Mouse (Mus musculus) MEL (cell line): Measurements from ENCODE around the gene Gm6793. TPM values are rescaled to one million over a fixed set of nuclear protein-coding genes. Genes with fewer than 3 reads are reported as not detected.

ENCODE experiments used
- DNase-seq: peaks from one replicate; pipeline ENCODE4 v3.0.0; 2011; ENCODE audit warnings: low read depth, low spot score
- H3K27ac ChIP-seq: 2 replicates; pipeline ENCODE4 v1.5.1; 2012; ENCODE audit warnings: low read depth, mild to moderate bottlenecking, control low read depth, low read length, moderate library complexity; ENCODE audit not compliant: control insufficient read depth
- H3K27me3 ChIP-seq, 2 experiments: fragments of 150-350 bp in 1 of 2; sonication (generic) in 1 of 2; 2 replicates each; pipeline ENCODE4 v1.6.1; 2012; ENCODE audit warnings: low read length in 2 of 2, mild to moderate bottlenecking in 2 of 2, improper control_type of control experiment in 1 of 2, moderate library complexity in 1 of 2; ENCODE audit not compliant: insufficient read depth in 2 of 2, control insufficient read depth in 1 of 2
- H3K36me3 ChIP-seq, 2 experiments: 2 replicates each; pipeline ENCODE4 v1.6.1; 2012 to 2014; ENCODE audit warnings: low read length in 2 of 2, improper control_type of control experiment in 1 of 2, inconsistent platforms in 1 of 2, mild to moderate bottlenecking in 1 of 2; ENCODE audit not compliant: insufficient read depth in 2 of 2, control insufficient read depth in 1 of 2
- H3K4me1 ChIP-seq, 2 experiments: fragments of 150-350 bp in 1 of 2; sonication (generic) in 1 of 2; 2 replicates each; pipeline ENCODE4 v1.6.1; 2012; ENCODE audit warnings: low read length in 2 of 2, improper control_type of control experiment in 1 of 2, mild to moderate bottlenecking in 1 of 2; ENCODE audit not compliant: insufficient read depth in 2 of 2, control insufficient read depth in 1 of 2
- H3K4me3 ChIP-seq, 2 experiments: fragments of 150-350 bp in 1 of 2; sonication (generic) in 1 of 2; 2 replicates each; pipeline ENCODE4 v1.5.1; 2012; ENCODE audit warnings: low read depth in 2 of 2, low read length in 2 of 2, mild to moderate bottlenecking in 2 of 2, moderate library complexity in 2 of 2, control low read depth in 1 of 2, improper control_type of control experiment in 1 of 2; ENCODE audit not compliant: control insufficient read depth in 1 of 2, insufficient read depth in 1 of 2
- H3K79me2 ChIP-seq: 2 replicates; pipeline ENCODE4 v1.6.1; 2012; ENCODE audit warnings: mild to moderate bottlenecking, low read length, moderate library complexity; ENCODE audit not compliant: control insufficient read depth, poor library complexity, insufficient read depth
- H3K9ac ChIP-seq: 2 replicates; pipeline ENCODE4 v1.6.1; 2012; ENCODE audit warnings: low read depth, mild to moderate bottlenecking, control low read depth, low read length, moderate library complexity; ENCODE audit not compliant: control insufficient read depth, poor library complexity, severe bottlenecking
- H3K9me3 ChIP-seq: fragments of 150-350 bp; sonication (generic); replicated peaks from 2 replicates; pipeline ENCODE4 v1.6.1; 2012; ENCODE audit warnings: mild to moderate bottlenecking, low read length, improper control_type of control experiment, moderate library complexity; ENCODE audit not compliant: insufficient read depth
- CHD1 ChIP-seq: IDR thresholded peaks from 2 replicates; pipeline ENCODE4 v1.6.1; 2012; ENCODE audit warnings: low read depth, mild to moderate bottlenecking, inconsistent platforms, low read length, improper control_type of control experiment
- CTCF ChIP-seq, 3 experiments: IDR thresholded peaks in 2 of 3; conservative IDR thresholded peaks in 1 of 3; 2 replicates each; pipeline ENCODE4 v1.5.1; 2011 to 2012; ENCODE audit warnings: low read length in 3 of 3, low read depth in 2 of 3, mild to moderate bottlenecking in 2 of 3, improper control_type of control experiment in 1 of 3, inconsistent platforms in 1 of 3, mixed read lengths in 1 of 3, moderate library complexity in 1 of 3; ENCODE audit not compliant: control insufficient read depth in 1 of 3, insufficient read depth in 1 of 3, poor library complexity in 1 of 3, severe bottlenecking in 1 of 3
- ELF1 ChIP-seq: IDR thresholded peaks from 2 replicates; pipeline ENCODE4 v1.6.1; 2014; ENCODE audit warnings: low read depth, mild to moderate bottlenecking, inconsistent platforms, low read length, improper control_type of control experiment, moderate library complexity
- EP300 ChIP-seq, 2 experiments: IDR thresholded peaks; 2 replicates each; pipeline ENCODE4 v1.6.1; 2011; ENCODE audit warnings: improper control_type of control experiment in 2 of 2, low read length in 2 of 2, low read depth in 1 of 2, mild to moderate bottlenecking in 1 of 2
- ETS1 ChIP-seq: IDR thresholded peaks from 2 replicates; pipeline ENCODE4 v1.6.1; 2012; ENCODE audit warnings: low read depth, mild to moderate bottlenecking, inconsistent platforms, low read length, improper control_type of control experiment, moderate library complexity
- GATA1 ChIP-seq: IDR thresholded peaks from 2 replicates; pipeline ENCODE4 v1.6.1; 2011; ENCODE audit warnings: low read depth, low read length, improper control_type of control experiment
- MAFK ChIP-seq: IDR thresholded peaks from 2 replicates; pipeline ENCODE4 v1.6.1; 2011; ENCODE audit warnings: low read depth, mild to moderate bottlenecking, low read length, improper control_type of control experiment, borderline replicate concordance
- MAZ ChIP-seq: IDR thresholded peaks from 2 replicates; pipeline ENCODE4 v1.6.1; 2012; ENCODE audit warnings: low read depth, mild to moderate bottlenecking, inconsistent platforms, low read length, improper control_type of control experiment
- MXI1 ChIP-seq: IDR thresholded peaks from 2 replicates; pipeline ENCODE4 v1.6.1; 2011; ENCODE audit warnings: mild to moderate bottlenecking, low read depth, low read length, improper control_type of control experiment
- MYC ChIP-seq: IDR thresholded peaks from 2 replicates; pipeline ENCODE4 v1.6.1; 2011; ENCODE audit warnings: low read depth, mild to moderate bottlenecking, low read length, improper control_type of control experiment, moderate library complexity
- NELFE ChIP-seq: IDR thresholded peaks from 2 replicates; pipeline ENCODE4 v1.6.1; 2011; ENCODE audit warnings: low read depth, low read length, improper control_type of control experiment
- POLR2AphosphoS2 ChIP-seq: IDR thresholded peaks from 2 replicates; pipeline ENCODE4 v1.6.1; 2011; ENCODE audit warnings: low read length, improper control_type of control experiment
- RCOR1 ChIP-seq: IDR thresholded peaks from 2 replicates; pipeline ENCODE4 v1.6.1; 2012; ENCODE audit warnings: low read depth, mild to moderate bottlenecking, inconsistent platforms, low read length, improper control_type of control experiment
- SIN3A ChIP-seq: IDR thresholded peaks from 2 replicates; pipeline ENCODE4 v1.6.1; 2012; ENCODE audit warnings: low read length, improper control_type of control experiment, inconsistent platforms
- SMC3 ChIP-seq: IDR thresholded peaks from 2 replicates; pipeline ENCODE4 v1.6.1; 2011; ENCODE audit warnings: low read depth, low read length, improper control_type of control experiment
- TAL1 ChIP-seq: IDR thresholded peaks from 2 replicates; pipeline ENCODE4 v1.6.1; 2012; ENCODE audit warnings: mild to moderate bottlenecking, inconsistent platforms, low read length, moderate library complexity, mixed read lengths
- TBP ChIP-seq: IDR thresholded peaks from 2 replicates; pipeline ENCODE4 v1.8.0; 2011; ENCODE audit warnings: low read depth, low read length, improper control_type of control experiment
- TCF12 ChIP-seq: IDR thresholded peaks from 2 replicates; pipeline ENCODE4 v1.6.1; 2014; ENCODE audit warnings: low read depth, mild to moderate bottlenecking, inconsistent platforms, low read length, improper control_type of control experiment, moderate library complexity
- USF2 ChIP-seq, 2 experiments: IDR thresholded peaks; 2 replicates each; pipeline ENCODE4 v1.6.1; 2011 to 2012; ENCODE audit warnings: improper control_type of control experiment in 2 of 2, low read length in 2 of 2, borderline replicate concordance in 1 of 2, inconsistent platforms in 1 of 2, low read depth in 1 of 2, mild to moderate bottlenecking in 1 of 2; ENCODE audit not compliant: insufficient read depth in 1 of 2
- polyA plus RNA-seq, 2 experiments: library from polyadenylated mRNA; stranded (reverse) in 1 of 2; unstranded in 1 of 2; fragments of >175 nt in 1 of 2; fragments of >200 nt in 1 of 2; gene quantifications; 2 replicates each; pipeline versions ENCODE4 v1.2.1 to v1.2.4; 2012; ENCODE audit warnings: low replicate concordance in 2 of 2, low read depth in 1 of 2; ENCODE audit not compliant: insufficient read length in 2 of 2, insufficient read depth in 1 of 2, missing spikeins in 1 of 2
- total RNA-seq: library from RNA; depleted of rRNA; stranded (reverse); fragments of 300-350 nt; gene quantifications from 2 replicates; pipeline ENCODE4 v1.2.3, GENCODE M21; 2012

Gm6793 gene
- total and polyA plus RNA-seq, 3 experiments = 0.19 to 0.46 TPM; not detected in 1

DNA sequence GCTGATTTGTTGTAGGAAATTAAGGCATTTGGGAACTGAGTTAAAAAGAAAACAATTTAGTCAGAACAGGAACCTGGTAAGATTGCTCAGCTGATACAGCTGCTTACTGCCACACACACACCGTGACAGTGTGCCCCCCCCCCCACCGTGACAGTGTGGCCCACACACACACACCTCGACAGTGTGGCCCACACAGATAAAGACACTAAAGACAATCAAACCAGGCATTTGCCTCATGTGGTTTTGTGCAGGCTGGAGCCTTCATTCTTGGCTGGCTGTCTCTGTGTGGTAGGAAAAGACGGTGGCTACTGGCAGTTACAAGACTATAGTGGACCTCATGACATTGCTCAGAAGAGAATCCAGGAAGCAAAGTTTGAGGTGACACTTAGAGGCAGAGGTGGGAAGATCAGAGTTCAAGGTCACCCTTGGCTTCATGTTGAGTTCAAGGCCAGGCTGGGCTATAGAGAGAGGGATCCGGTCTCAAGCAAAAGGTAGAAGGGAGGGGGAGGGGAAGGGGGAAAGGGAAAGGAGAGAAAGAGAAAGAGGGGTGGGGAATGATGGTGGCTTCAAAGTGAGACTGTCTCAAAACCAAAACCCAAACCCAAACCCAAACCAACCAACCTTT is 47.5 kb downstream of the Gm6793 start:
- Histone ChIP-seq H3K27me3 (no peaks in the 10 kb centered on the region), H3K9ac (no peak overlapping the region), H3K9me3 (no peaks in the 10 kb centered on the region), H3K4me3 (no peak overlapping the region), H3K36me3 (peaks cover 2 to 7% of the 10 kb centered on the region in 2 experiments; a peak in 3 of 4 replicates), H3K27ac (peak overlapping the region; percentile 42), H3K4me1 (peaks cover 2 to 12% of the 10 kb centered on the region in 2 experiments; a peak in 3 of 4 replicates), H3K79me2 (no peaks in the 10 kb centered on the region)
- peak; percentile 75 for DNase-seq
- no peak for TF ChIP-seq MAFK
- peak; percentile 63 for TF ChIP-seq ETS1
- peak; percentile 61 for TF ChIP-seq GATA1
- peak; percentile 41; the same call in 1 of the 2 replicates for TF ChIP-seq RCOR1
- peak; percentile 72; the same call in 1 of the 2 replicates for TF ChIP-seq MXI1
- TF ChIP-seq SMC3 = no peak
- TF ChIP-seq CHD1 = no peak
- TF ChIP-seq NELFE = no peak
- TF ChIP-seq TBP = no peak
- 0 out of 2 replicates have a peak, but pooled peaks have one; percentile 48 for TF ChIP-seq POLR2AphosphoS2
- TF ChIP-seq SIN3A = peak; percentile 42; the same call in 1 of the 2 replicates
- no peak for TF ChIP-seq MYC
- no peak for TF ChIP-seq ELF1
- TF ChIP-seq TAL1 = peak; percentile 81
- no peak for TF ChIP-seq CTCF (IDR thresholded peaks at IDR 0.05 in 2 of 3, conservative IDR thresholded peaks at IDR 0.05 in 1 of 3; ENCODE audit: control insufficient read depth in 1 of 3, insufficient read depth in 1 of 3, low read depth in 2 of 3, low read length in 3 of 3, poor library complexity in 1 of 3, severe bottlenecking in 1 of 3)
- peak; percentile 90 for TF ChIP-seq TCF12
- peak; percentile 70 to 88; a peak in 3 of 4 replicates for TF ChIP-seq EP300 (IDR thresholded peaks at IDR 0.05; ENCODE audit: low read depth in 1 of 2, low read length in 2 of 2)
- TF ChIP-seq MAZ = 0 out of 2 replicates have a peak, but pooled peaks have one; percentile 48
- no peak for TF ChIP-seq USF2 (IDR thresholded peaks at IDR 0.05; ENCODE audit: borderline replicate concordance in 1 of 2, insufficient read depth in 1 of 2, low read depth in 1 of 2, low read length in 2 of 2)
